Mouse (Mus musculus) embryo, embryonic 11 days (tissue): ENCODE measurements around the gene Spaca7.
"Not testable (repeated sequence)": the region's sequence is repeated elsewhere in the genome, so short reads cannot be mapped to it uniquely, and the experiment has no call there.

Experiments
- DNase-seq: peaks from one replicate; pipeline ENCODE4 v3.0.0-alpha.2; 2015

Spaca7 gene

DNA sequence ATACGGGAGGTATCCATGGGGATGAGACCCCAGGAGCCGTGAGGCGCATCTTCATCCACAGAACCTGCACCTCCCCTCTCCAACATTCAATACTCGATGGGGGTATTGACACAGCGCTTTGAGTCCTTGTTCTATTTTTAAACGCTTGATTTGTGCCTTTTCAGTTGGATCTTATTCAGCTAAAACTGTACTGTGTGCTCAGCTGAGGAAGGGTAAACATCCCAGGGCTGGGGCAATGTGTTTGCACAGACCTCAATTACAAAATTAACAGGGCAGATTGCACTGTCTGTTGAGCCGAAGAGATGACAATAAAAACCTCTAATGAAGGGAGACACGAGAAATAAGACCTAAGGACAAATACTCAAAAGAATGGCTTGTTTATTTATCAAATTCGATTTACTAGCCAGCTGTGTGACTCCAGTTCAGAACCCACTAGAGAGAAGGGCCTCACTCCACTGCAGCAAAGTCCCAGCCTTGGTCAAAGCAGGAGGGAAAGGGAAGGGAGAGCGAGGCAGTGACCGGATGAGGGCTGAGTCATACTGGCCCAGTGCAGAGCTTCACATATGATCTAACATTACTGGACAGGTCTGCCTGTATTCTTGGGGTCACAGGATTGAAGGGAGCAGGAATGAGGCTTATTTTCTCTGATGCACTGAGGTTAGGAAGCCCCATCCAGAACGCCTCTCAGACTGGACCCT lies 37.1 kb downstream of the Spaca7 start:
- DNase-seq = no peak

DNA sequence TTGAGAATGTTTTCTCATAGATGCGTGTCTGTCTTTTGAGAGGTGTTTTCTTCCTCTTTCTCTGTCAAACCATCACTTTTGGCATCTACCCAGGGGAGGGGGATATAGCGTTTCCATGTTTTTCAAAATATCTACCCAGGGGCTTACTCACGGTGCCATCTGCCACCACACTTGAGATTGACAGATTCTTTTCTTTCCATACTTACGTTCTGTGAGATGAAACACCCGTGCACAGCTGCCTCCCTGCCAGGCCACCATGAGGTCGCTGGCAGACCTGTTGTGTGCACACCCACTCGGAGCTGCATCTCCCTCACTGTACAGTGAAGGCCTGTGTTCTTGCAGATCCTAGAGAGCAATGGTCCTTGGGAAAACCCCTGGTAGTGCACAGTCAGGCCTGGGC lies 40.4 kb downstream of the Spaca7 start:
- DNase-seq = no peak

DNA sequence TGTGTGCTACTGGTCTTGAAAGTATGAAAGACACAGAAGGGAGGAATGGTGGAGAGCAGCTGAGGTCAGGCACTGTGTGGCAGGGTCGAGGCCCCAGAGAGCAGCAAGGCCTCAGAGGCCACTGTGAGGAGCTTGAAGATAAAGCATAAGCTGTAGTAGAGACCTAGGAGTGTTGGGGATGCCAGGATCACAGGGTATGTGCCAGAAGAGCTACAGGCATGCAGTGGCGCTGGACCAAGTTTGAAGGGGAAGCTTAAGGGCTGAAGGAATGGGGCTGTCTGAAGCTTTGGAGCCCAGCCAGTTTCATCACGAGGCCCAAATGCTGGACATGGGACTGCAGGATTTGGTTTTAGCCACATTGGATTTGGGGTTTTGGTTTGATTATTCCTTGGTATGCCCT lies 44.5 kb downstream of the Spaca7 start:
- not testable (repeated sequence) for DNase-seq

DNA sequence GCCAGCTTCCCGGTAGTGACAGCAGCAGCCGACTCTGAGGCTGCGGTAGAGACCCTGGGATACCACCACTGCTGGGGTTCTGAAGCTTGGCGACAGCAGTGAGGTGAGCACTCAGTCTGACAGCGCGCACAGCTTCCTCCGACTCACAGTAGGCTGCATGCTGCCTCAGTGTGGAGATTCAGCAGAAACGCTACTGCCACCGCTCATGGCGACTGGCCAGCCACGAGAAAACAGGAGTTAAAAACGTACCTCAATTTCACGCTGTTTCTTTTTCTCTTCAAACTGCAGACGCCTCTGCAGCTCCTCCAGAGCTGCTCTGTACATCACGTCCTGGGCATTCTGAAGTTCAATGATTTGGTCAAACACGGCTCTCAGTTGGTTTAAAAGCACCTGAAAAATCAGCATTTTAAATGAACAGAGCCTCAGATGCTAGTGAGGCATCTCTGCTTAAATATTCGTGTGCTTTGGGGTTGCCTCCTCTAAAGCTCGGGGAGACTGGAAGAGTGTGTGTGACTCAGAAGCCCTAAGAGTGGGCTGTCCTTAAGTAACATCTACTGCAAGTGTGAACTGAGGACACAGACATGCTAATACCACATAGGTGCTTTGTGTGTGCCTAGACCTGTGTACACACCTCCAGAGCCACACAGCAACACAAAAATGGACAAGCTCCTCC lies 48.9 kb downstream of the Spaca7 start:
- DNase-seq = no peak

DNA sequence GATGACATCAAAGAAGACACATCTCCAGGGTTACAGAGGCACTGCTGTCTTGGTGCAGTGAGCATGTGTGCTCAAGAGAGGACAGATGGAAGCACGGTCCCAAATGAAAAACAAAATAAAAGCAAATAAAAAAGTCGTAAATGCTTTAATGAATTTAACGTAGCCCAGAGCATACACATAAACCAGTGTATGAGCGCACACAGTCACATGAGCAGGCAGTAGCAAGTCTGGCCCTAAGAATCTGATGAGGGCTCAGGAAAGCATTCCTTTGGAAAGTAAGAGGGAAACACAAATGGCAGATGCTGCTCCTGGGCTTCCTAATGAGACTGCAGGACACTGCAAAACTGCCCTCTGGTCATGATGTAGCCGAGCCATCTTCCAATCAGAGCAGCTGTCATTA lies 53.1 kb downstream of the Spaca7 start:
- no peak for DNase-seq

DNA sequence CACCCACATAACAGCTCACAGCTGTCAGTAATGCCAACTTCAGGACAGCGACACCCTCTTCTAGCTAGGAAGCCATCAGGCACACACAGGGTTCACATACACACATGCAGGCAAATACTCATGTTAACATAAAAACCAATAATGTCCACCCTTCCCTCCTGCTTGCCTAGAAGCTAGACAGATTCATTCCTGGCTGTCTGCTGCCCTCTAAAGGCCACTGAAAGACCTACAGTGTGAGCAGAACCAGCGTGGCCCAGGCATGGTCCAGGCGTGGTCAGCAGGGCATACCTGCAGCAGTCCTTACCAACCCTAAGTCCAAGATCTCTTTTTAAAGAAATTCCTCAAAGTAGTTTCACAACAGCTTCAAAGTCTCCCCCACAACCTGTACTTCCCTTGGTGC lies 56.2 kb downstream of the Spaca7 start:
- DNase-seq = peak; percentile 69

DNA sequence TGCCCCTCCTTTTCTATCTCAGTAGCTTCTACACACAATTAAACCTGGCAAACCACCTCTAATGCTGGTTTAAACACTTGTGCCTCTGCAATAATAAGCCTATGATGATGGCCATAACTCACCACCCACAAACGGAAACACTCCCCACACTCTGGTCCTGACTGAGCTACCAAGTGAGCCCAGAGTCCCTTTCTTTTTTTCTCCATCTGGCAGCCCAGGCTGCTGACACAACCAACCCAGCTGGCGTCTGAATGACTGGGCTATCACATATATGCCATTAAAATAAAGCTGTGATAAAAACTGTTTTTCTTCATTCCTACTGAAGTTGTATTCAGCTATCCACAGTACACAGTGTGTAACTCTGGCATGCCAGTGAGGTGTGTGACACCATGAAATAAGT lies 62.5 kb downstream of the Spaca7 start:
- DNase-seq = no peak

DNA sequence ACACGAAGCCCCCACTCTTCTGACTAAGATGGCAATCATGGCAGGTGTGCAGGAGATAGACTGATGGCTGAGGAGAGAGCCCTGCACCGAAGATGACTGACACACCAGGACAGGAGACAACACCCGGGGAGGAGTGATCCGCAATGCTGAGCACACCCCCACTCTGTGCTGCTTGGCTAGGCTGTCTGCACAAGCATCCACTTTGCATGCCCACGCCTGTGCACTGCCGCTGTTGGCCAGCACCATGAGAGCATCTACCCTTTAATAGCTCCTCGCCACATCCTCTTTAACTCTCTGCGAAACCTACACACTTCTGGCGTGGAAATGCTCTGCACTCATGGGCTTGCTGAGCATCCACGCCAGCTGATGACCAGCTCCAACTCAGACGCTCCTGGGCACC lies 65.6 kb downstream of the Spaca7 start:
- DNase-seq = no peak

DNA sequence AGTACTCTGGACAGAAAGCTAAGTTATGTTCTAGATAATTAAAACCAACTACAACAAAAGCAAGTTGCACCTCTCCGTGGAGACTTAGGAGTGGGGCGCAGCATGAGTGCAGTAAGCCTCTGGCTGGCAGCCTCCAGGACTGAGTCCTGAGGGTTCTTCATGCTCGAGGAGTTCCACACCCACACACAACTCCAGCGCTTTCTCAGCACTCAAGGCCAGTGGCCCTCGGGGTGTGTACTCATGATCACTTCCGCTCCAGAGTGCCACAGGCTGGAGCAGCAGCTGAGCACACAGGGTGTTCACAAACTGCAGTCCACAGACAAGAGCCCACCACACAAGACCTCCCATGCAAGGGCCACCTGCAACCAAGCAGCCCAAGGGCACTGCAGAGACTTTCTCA lies 68.7 kb downstream of the Spaca7 start:
- no peak for DNase-seq

DNA sequence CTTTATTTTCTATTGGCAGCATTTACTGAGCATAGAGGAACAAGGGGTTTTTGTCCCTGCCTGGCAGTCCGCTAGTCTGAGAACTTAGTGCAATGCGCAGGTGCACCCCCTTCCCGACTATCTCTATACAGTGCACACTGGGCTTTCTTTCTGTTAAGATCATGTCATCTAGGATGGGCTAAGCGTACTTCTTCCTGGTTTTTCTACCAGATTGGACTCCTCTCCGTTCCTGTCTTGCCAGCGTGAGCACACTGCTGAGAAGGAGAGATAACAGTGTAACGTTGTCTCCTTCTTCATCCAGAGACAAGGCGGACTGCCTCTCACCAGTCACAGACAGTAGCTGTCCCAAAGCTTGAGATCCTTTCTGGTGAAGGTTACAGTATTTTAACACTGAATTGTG lies 71.5 kb downstream of the Spaca7 start:
- DNase-seq = no peak

DNA sequence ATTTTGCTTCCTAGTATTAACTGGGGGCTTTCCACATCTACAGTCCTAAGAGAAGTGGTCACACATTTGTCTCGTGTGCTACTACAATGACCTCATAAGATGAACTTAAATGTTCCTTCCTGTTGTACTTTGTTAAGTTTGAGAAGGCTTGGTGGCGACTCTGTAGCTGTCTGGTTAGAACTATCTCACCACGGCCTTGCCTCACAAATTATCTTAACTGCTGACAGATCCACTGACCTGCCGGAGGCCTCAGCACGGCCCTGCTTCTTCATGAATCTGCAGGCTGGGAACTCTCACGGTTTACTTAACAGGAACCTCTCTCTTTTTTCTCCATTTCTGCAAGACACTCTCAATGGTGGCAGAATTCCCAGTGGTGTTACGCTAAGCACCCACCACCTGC lies 72.1 kb downstream of the Spaca7 start:
- DNase-seq = no peak

DNA sequence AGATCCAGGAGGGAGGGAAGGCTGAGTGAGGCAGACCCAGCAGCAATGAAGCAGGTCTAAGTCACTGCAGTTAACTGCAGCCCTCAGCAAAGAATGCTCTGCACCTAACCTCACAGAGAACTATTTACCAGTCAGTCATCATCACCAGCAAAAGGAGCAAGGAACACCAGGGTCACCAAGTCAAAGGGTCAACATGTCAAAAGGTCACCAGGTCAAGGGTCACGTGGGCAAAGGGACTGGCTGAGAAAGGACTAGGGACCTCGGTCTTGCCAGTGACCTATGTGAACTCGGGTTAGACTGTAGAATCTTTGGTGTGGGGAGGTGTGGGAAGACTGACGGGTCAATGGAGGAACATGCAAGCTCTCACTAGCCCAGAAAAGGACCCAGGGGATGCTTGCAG lies 73.7 kb downstream of the Spaca7 start:
- DNase-seq = no peak

DNA sequence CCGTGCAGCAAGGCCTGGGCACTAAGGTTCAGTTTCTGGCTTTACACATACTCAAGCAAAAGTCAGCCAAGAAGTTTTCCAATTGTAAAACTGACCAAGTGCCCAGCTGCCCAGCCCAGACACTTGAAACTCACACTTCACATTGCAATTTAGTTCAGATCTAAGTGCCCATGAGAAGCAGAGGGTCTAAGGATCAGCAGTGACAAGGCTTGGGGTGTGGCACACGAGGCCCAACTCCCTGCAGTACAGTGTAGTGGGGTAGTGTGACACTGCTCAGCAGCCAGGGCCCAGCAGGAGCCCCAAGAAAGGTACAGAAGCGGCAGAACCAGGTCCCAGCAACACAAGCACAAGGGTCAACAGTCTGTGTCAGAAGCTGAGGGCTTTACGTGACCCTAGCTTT lies 76.1 kb downstream of the Spaca7 start:
- DNase-seq = no peak
